Mouse (Mus musculus): ENCODE data around the gene Ndst4.

DNA sequence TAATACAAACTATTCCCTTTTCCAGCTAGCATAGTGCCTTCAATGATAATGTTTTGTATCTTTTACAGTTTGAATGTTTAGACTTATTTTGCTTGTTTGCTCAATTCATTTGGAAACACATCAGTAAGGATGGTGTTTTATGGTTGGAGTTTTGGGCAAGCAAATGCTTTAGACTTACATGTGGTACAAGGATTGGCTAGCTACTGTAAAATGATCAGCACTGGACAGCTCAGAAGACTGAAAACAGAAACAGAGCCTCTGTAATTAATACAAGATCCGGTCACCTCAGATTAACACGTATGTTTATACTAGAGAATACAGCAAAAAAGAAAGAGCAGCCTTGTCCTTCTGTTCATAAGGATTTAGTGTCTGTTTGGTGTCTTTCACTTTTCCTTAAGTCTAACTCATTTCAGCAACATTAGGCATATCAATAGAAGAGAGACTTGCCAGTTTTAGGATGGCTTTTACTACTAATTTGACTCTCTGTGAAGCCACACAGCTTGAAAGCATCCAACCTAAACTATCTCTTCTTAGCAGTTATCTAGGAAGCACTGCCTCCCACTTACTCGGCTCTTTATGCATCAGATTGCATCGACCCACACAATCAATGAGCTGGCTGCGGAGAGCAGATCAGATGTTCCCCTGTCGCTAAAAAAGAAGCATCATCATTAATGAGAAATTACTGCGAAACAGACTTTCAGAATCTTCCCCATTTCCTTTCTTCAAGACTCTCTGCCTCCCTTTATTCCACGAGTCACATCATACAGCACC, 279.8 kb downstream of the Ndst4 start:
- TF ChIP-seq CTCF (IDR thresholded peaks at IDR 0.05; ENCODE audit: low read depth): no peak
- no peak for TF ChIP-seq EP300 (IDR thresholded peaks at IDR 0.05; ENCODE audit: low read depth)
